Mouse (Mus musculus): ENCODE measurements around the gene Zbtb7b.

- TF ChIP-seq POLR2A (IDR thresholded peaks at IDR 0.05; ENCODE audit: insufficient read length, low read depth) (no peak), MAX (IDR thresholded peaks at IDR 0.05; ENCODE audit: low read depth) (no peak), MYOD1 (IDR thresholded peaks at IDR 0.05; ENCODE audit: control insufficient read depth in 1 of 3, insufficient read length in 2 of 3, low read depth in 2 of 3) (no peak), TCF12 (IDR thresholded peaks at IDR 0.05; ENCODE audit: insufficient read depth, poor library complexity, severe bottlenecking) (no peak), USF1 (IDR thresholded peaks at IDR 0.05; ENCODE audit: low read depth) (no peak), MYOG (IDR thresholded peaks at IDR 0.05; ENCODE audit: control insufficient read depth in 1 of 3, insufficient read depth in 1 of 3, insufficient read length in 2 of 3, low read depth in 2 of 3) (no peak), E2F4 (IDR thresholded peaks at IDR 0.05; ENCODE audit: insufficient read depth) (no peak), CEBPB (IDR thresholded peaks at IDR 0.05; ENCODE audit: insufficient read depth, poor library complexity, severe bottlenecking) (no peak), TCF3 (IDR thresholded peaks at IDR 0.05; ENCODE audit: insufficient read length, low read depth) (no peak)
Observed at GRCm38 (mm10) chr3:89328623-89329022, 66.0 kb downstream of the Zbtb7b start.

Data from myocyte (in vitro differentiated cells).